ENCODE assay signal across 20 mouse cellular contexts in genomic region chr17:47349721-47350319, GRCm38 (mm10). TPM values are rescaled to one million over a fixed set of nuclear protein-coding genes. Genes with fewer than 3 reads are reported as not detected.
"Had no signal": no experiment of that assay in that cellular context is flagged by ENCODE, and none has a peak within 500 bp of the region (broad histone marks: within the 10 kb centered on the region; RNA-seq: fewer than 3 reads in every experiment).

No protein-coding gene starts in this region.

- H3K27me3 ChIP-seq: liver, embryonic 13.5 days; neural tube, embryonic 13.5 days had no signal

- H3K4me2 ChIP-seq: liver, embryonic 13.5 days; midbrain, embryonic 11.5 days; neural tube, embryonic 13.5 days had no signal

- H3K4me3 ChIP-seq: liver, embryonic 13.5 days; myocyte; neural tube, embryonic 13.5 days had no signal

- H3K4me1 ChIP-seq: liver, embryonic 13.5 days; neural tube, embryonic 13.5 days had no signal

- DNase-seq: kidney, adult 2 months; kidney, postnatal 10 days; kidney, postnatal 36 days; layer of hippocampus, postnatal 36 days; liver, embryonic 13.5 days; lung, adult 2 months; lung, postnatal 14 days; lung, postnatal 4 days; right cerebral cortex, adult 18-20 months; right cerebral cortex, postnatal 14 days; right cerebral cortex, postnatal 4 days; thymus, postnatal 25 days had no signal

- H3K9ac ChIP-seq: liver, embryonic 13.5 days; neural tube, embryonic 13.5 days had no signal

- ATAC-seq: midbrain, embryonic 16.5 days had no signal

- H3K27ac ChIP-seq: liver, embryonic 13.5 days; neural tube, embryonic 13.5 days; stomach, postnatal 0 days had no signal

RNA-seq across cellular contexts. Expression of gene Guca1b, which starts 35.4 kb away (rescaled TPM):
- total RNA-seq: liver, adult 2 months had no signal

RNA-seq across cellular contexts. Expression of gene Guca1a, which starts 50.6 kb away (rescaled TPM):
- total RNA-seq: layer of hippocampus, postnatal 36 days; megakaryocyte-erythroid progenitor cell, adult 5-6 weeks; neutrophil, adult 5-6 weeks had no signal
